Mouse (Mus musculus): ENCODE measurements around the gene Phpt1. TPM values are rescaled to one million over a fixed set of nuclear protein-coding genes. Genes with fewer than 3 reads are reported as not detected.
A peak's percentile ranks its signal among the peaks of the same experiment; 100 is the strongest.

The Phpt1 gene
- polyA plus RNA-seq, 1 experiment = 4.7 TPM

- no peak overlapping the region for H3K4me3 ChIP-seq (replicated peaks)
- peaks cover 61% of the 10 kb centered on the region for H3K36me3 ChIP-seq (replicated peaks; ENCODE audit: low read length)
- H3K9me3 ChIP-seq = peaks cover 14% of the 10 kb centered on the region
- TF ChIP-seq GATA1 (IDR thresholded peaks at IDR 0.05; ENCODE audit: borderline replicate concordance, low read length) (no peak), FLI1 (IDR thresholded peaks at IDR 0.05; ENCODE audit: low read length) (no peak)
- peaks cover 28% of the 10 kb centered on the region for H3K27me3 ChIP-seq (replicated peaks)
- H3K4me1 ChIP-seq = peaks cover 47% of the 10 kb centered on the region
Measured at GRCm38 (mm10) chr2:25583571-25583970, 8.5 kb upstream of the Phpt1 start.

- Histone ChIP-seq H3K27me3 (replicated peaks) (peaks cover 32% of the 10 kb centered on the region), H3K4me3 (replicated peaks) (no peak overlapping the region), H3K9me3 (peaks cover 18% of the 10 kb centered on the region), H3K36me3 (replicated peaks; ENCODE audit: low read length) (peaks cover 56% of the 10 kb centered on the region), H3K4me1 (peaks cover 47% of the 10 kb centered on the region)
- TF ChIP-seq FLI1 (IDR thresholded peaks at IDR 0.05; ENCODE audit: low read length) (no peak), GATA1 (IDR thresholded peaks at IDR 0.05; ENCODE audit: borderline replicate concordance, low read length) (no peak)
Measured at GRCm38 (mm10) chr2:25583120-25583481, 8.1 kb upstream of the Phpt1 start.

DNA sequence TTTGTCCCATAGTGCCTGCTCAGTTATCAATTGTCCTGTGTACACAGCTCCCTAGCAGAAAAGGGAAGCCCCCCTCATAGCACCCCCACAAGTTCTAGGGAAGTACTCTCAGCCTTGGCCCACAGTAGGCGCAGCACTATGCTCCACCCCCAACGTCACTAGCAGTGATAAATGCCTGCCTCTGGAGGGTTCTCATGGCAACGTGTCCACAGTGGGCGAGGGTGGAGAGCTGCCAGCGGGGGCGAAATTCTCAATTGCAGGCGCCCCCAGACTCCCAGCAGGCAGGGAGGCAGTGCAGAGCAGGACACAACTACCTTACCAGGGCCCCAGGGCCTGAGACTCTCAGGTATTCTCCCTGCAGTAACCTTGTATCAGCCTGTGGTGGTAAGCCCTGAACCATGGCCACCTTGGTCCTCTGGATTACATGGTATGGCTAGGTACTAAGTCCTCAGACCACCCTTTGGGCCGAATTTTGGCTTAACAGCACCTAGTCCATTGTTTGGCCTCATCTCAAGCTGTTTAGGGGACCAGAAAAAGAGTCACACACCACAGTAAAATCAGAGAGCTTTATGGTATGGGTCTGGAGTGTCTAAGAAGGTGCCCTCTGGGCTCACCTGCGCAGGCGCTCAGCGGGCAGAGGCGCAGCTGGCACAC, 7.6 kb upstream of the Phpt1 start:
- peaks cover 38% of the 10 kb centered on the region for H3K27me3 ChIP-seq (replicated peaks)
- H3K36me3 ChIP-seq (replicated peaks; ENCODE audit: low read length) = peaks cover 51% of the 10 kb centered on the region
- no peak overlapping the region for H3K4me3 ChIP-seq (replicated peaks)
- H3K9me3 ChIP-seq = peaks cover 23% of the 10 kb centered on the region
- no peak for TF ChIP-seq FLI1 (IDR thresholded peaks at IDR 0.05; ENCODE audit: low read length)
- no peak for TF ChIP-seq GATA1 (IDR thresholded peaks at IDR 0.05; ENCODE audit: borderline replicate concordance, low read length)
- peaks cover 52% of the 10 kb centered on the region for H3K4me1 ChIP-seq

GRCm38 (mm10) chr2:25581901-25582301, 6.9 kb upstream of the Phpt1 start:
- peaks cover 59% of the 10 kb centered on the region for H3K4me1 ChIP-seq
- TF ChIP-seq FLI1 (IDR thresholded peaks at IDR 0.05; ENCODE audit: low read length) (no peak), GATA1 (IDR thresholded peaks at IDR 0.05; ENCODE audit: borderline replicate concordance, low read length) (no peak)
- peaks cover 30% of the 10 kb centered on the region for H3K9me3 ChIP-seq
- H3K36me3 ChIP-seq (replicated peaks; ENCODE audit: low read length) = peaks cover 44% of the 10 kb centered on the region
- peaks cover 44% of the 10 kb centered on the region for H3K27me3 ChIP-seq (replicated peaks)
- peak overlapping the region; percentile 90 for H3K4me3 ChIP-seq (replicated peaks)

DNA sequence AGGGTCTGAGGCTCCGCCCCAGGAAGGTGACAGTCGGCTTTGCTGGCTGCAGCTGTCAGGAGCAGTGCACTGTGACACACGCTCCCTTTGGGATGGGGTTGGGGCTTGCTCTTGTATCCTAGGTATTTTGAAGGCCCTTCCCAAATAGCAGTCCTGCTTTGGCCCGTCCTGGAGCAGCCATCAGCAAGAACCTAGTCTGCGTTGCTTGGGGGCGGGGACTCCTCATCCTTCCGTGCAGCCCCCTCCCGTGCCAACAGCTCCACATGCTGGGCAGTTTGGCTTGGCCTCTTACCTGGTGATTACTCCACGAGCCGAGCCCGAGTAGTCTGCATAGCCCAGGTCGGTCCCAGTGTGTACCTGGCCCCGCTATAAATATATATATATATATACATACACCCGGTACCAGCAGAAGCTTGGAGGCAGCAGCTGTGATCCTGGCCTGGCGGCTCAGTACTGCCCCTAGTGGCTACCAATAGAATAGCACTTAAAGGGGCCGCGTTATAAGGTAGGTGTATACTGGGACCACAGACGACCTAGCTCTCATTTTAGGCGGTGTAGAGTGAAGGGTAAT, 6.4 kb upstream of the Phpt1 start, which contains the start of gene Ajm1:
Gene Ajm1 (minus strand): TSS at position 464 of the 571 bp plus-strand sequence.
- H3K9me3 ChIP-seq = peaks cover 36% of the 10 kb centered on the region
- peaks cover 59% of the 10 kb centered on the region for H3K4me1 ChIP-seq
- H3K36me3 ChIP-seq (replicated peaks; ENCODE audit: low read length) = peaks cover 39% of the 10 kb centered on the region
- peaks cover 50% of the 10 kb centered on the region for H3K27me3 ChIP-seq (replicated peaks)
- TF ChIP-seq GATA1 (IDR thresholded peaks at IDR 0.05; ENCODE audit: borderline replicate concordance, low read length) (no peak), FLI1 (IDR thresholded peaks at IDR 0.05; ENCODE audit: low read length) (no peak)
- H3K4me3 ChIP-seq (replicated peaks) = peak within 1 kb of the TSS; percentile 90

DNA sequence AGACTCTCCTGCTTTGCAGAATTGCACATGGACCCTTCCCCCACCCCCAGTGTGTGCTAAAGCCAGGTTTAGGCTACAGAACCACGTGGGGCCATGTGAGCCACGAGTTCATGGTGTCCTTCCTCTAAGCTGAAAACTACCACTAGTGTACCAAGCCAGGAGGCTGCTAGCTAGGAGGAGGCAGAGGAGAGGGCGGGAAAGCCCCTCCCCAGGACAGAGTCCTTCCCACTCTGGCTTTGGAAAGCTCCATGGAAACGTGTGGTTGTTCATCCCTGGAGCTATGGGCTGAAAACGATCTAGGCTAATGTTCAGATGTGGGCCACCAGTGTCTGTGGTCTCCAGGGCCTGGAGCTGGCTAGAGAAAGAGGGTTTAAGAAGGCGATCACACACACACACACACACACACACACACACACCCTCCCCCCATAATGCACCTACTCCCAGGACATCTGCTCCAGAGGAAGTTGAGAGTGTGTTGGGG, 5.6 kb upstream of the Phpt1 start:
- peaks cover 39% of the 10 kb centered on the region for H3K9me3 ChIP-seq

GRCm38 (mm10) chr2:25579737-25580460, 4.9 kb upstream of the Phpt1 start:
- H3K27me3 ChIP-seq (replicated peaks) = peaks cover 61% of the 10 kb centered on the region
- H3K9me3 ChIP-seq = peaks cover 39% of the 10 kb centered on the region
- TF ChIP-seq GATA1 (IDR thresholded peaks at IDR 0.05; ENCODE audit: borderline replicate concordance, low read length) = no peak
- TF ChIP-seq FLI1 (IDR thresholded peaks at IDR 0.05; ENCODE audit: low read length) = no peak
- peak overlapping the region; percentile 69 for H3K4me3 ChIP-seq (replicated peaks)
- peaks cover 68% of the 10 kb centered on the region for H3K4me1 ChIP-seq
- H3K36me3 ChIP-seq (replicated peaks; ENCODE audit: low read length) = peaks cover 25% of the 10 kb centered on the region

More for the DNA sequence above, 5.6 kb upstream of the Phpt1 start:
- TF ChIP-seq FLI1 (IDR thresholded peaks at IDR 0.05; ENCODE audit: low read length) = no peak
- no peak for TF ChIP-seq GATA1 (IDR thresholded peaks at IDR 0.05; ENCODE audit: borderline replicate concordance, low read length)
- H3K27me3 ChIP-seq (replicated peaks) = peaks cover 57% of the 10 kb centered on the region
- H3K4me3 ChIP-seq (replicated peaks) = peak overlapping the region; percentile 8
- H3K36me3 ChIP-seq (replicated peaks; ENCODE audit: low read length) = peaks cover 33% of the 10 kb centered on the region
- peaks cover 61% of the 10 kb centered on the region for H3K4me1 ChIP-seq

GRCm38 (mm10) chr2:25578796-25579736, 4.0 kb upstream of the Phpt1 start:
- Histone ChIP-seq H3K9me3 (peaks cover 39% of the 10 kb centered on the region), H3K27me3 (replicated peaks) (peaks cover 61% of the 10 kb centered on the region), H3K4me1 (peaks cover 77% of the 10 kb centered on the region), H3K4me3 (replicated peaks) (peak overlapping the region; percentile 76), H3K36me3 (replicated peaks; ENCODE audit: low read length) (peaks cover 17% of the 10 kb centered on the region)
- TF ChIP-seq FLI1 (IDR thresholded peaks at IDR 0.05; ENCODE audit: low read length) = no peak
- no peak for TF ChIP-seq GATA1 (IDR thresholded peaks at IDR 0.05; ENCODE audit: borderline replicate concordance, low read length)
